Mouse (Mus musculus): Measurements from ENCODE around the gene 1700020A23Rik.

Gene 1700020A23Rik

DNA sequence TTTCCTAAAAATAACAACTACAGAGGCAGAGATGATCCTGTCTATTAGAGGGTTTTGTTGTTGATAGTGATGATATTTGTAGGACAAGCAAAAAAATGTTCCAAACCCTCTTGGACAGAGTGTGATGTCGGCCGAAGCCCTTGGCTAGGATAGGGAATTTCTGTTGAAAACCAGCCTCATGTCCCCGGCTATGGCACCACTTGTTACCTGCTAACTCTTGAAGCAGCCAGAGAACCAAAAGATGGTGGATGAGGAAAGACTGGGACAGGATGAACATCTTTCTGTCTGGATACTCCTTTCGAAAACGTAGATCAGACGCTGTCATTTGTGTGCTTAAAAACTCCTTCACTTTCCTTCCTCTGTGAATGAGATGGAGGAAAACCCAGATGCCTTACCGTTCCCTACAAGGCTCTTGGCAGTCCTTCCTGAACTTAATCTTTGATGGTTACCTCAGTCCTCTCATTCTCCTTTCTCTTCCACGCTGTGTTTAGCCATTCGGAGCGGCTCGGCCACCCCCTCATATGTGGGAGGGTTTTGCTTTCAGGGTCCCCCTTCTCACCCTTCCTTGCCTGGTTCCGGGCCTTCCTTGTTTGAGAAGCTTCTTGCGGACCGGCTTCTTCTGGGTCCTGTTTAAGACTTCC is 46.1 kb downstream of the 1700020A23Rik start:
- H3K9me3 ChIP-seq (ENCODE audit: low read length): no peaks in the 10 kb centered on the region
- peaks cover 17% of the 10 kb centered on the region for H3K4me1 ChIP-seq (replicated peaks; ENCODE audit: low read depth, low read length)
- peaks cover 37% of the 10 kb centered on the region for H3K27me3 ChIP-seq (ENCODE audit: insufficient read depth, low read length)
- no peaks in the 10 kb centered on the region for H3K36me3 ChIP-seq (ENCODE audit: insufficient read depth, low read length)
- TF ChIP-seq POU5F1 (IDR thresholded peaks at IDR 0.05; ENCODE audit: borderline replicate concordance, low read length) (no peak), CTCF (conservative IDR thresholded peaks at IDR 0.05; ENCODE audit: low read length) (no peak), NANOG (IDR thresholded peaks at IDR 0.05; ENCODE audit: borderline replicate concordance, low read length) (no peak)
- peak overlapping the region; percentile 90 for H3K4me3 ChIP-seq (replicated peaks; ENCODE audit: low read length)

GRCm38 (mm10) chr2:130451727-130452090 is 46.6 kb downstream of the 1700020A23Rik start:
- Histone ChIP-seq H3K27me3 (ENCODE audit: insufficient read depth, low read length) (peaks cover 37% of the 10 kb centered on the region), H3K36me3 (ENCODE audit: insufficient read depth, low read length) (no peaks in the 10 kb centered on the region), H3K4me1 (replicated peaks; ENCODE audit: low read depth, low read length) (peaks cover 17% of the 10 kb centered on the region), H3K4me3 (replicated peaks; ENCODE audit: low read length) (no peak overlapping the region), H3K9me3 (ENCODE audit: low read length) (no peaks in the 10 kb centered on the region)
- TF ChIP-seq CTCF (conservative IDR thresholded peaks at IDR 0.05; ENCODE audit: low read length) (no peak), POU5F1 (IDR thresholded peaks at IDR 0.05; ENCODE audit: borderline replicate concordance, low read length) (no peak), NANOG (IDR thresholded peaks at IDR 0.05; ENCODE audit: borderline replicate concordance, low read length) (no peak)

GRCm38 (mm10) chr2:130452266-130452665 is 47.2 kb downstream of the 1700020A23Rik start:
- TF ChIP-seq NANOG (IDR thresholded peaks at IDR 0.05; ENCODE audit: borderline replicate concordance, low read length) (no peak), POU5F1 (IDR thresholded peaks at IDR 0.05; ENCODE audit: borderline replicate concordance, low read length) (no peak), CTCF (conservative IDR thresholded peaks at IDR 0.05; ENCODE audit: low read length) (no peak)
- Histone ChIP-seq H3K4me1 (replicated peaks; ENCODE audit: low read depth, low read length) (peaks cover 17% of the 10 kb centered on the region), H3K27me3 (ENCODE audit: insufficient read depth, low read length) (peaks cover 37% of the 10 kb centered on the region), H3K36me3 (ENCODE audit: insufficient read depth, low read length) (no peaks in the 10 kb centered on the region), H3K4me3 (replicated peaks; ENCODE audit: low read length) (no peak overlapping the region), H3K9me3 (ENCODE audit: low read length) (no peaks in the 10 kb centered on the region)

- peaks cover 31% of the 10 kb centered on the region for H3K27me3 ChIP-seq (ENCODE audit: insufficient read depth, low read length)
- TF ChIP-seq NANOG (IDR thresholded peaks at IDR 0.05; ENCODE audit: borderline replicate concordance, low read length): no peak
- TF ChIP-seq CTCF (conservative IDR thresholded peaks at IDR 0.05; ENCODE audit: low read length): no peak
- TF ChIP-seq POU5F1 (IDR thresholded peaks at IDR 0.05; ENCODE audit: borderline replicate concordance, low read length): no peak
- no peaks in the 10 kb centered on the region for H3K9me3 ChIP-seq (ENCODE audit: low read length)
- peaks cover 17% of the 10 kb centered on the region for H3K4me1 ChIP-seq (replicated peaks; ENCODE audit: low read depth, low read length)
- H3K4me3 ChIP-seq (replicated peaks; ENCODE audit: low read length): no peak overlapping the region
- no peaks in the 10 kb centered on the region for H3K36me3 ChIP-seq (ENCODE audit: insufficient read depth, low read length)
Observed at GRCm38 (mm10) chr2:130453421-130453820, 48.4 kb downstream of the 1700020A23Rik start.

DNA sequence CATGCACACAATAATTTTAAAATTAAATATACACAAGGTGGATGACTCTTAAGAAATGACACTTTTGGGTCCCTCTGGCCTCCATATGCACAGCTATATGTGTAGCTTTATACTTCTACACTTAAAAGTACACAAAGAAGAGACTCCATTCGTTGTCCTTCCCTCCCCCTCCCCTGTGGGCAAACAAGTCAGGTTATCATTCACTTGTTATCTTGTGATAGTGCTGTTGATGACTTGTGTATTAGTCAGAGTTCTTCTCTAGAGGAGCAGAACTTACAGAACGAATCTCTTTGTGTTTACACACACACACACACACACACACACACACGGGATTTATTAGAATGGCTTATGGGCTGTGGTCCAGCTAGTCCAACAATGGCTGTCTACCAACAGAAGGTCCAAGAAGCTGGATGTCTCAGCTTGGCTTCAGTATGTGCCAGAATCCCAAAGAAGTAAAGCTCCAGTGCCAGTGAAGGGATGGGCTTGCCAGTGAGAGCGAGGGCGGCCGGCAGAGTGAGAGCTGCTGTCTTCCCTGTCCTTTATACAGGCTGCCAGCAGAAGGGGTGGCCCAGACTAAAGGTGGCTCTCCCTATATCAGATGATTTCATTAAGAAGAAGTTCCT is 49.8 kb downstream of the 1700020A23Rik start:
- H3K9me3 ChIP-seq (ENCODE audit: low read length): no peaks in the 10 kb centered on the region
- no peaks in the 10 kb centered on the region for H3K36me3 ChIP-seq (ENCODE audit: insufficient read depth, low read length)
- peaks cover 9% of the 10 kb centered on the region; the same call in 1 of the 2 replicates for H3K4me1 ChIP-seq (replicated peaks; ENCODE audit: low read depth, low read length)
- peaks cover 19% of the 10 kb centered on the region for H3K27me3 ChIP-seq (ENCODE audit: insufficient read depth, low read length)
- TF ChIP-seq CTCF (conservative IDR thresholded peaks at IDR 0.05; ENCODE audit: low read length) (no peak), POU5F1 (IDR thresholded peaks at IDR 0.05; ENCODE audit: borderline replicate concordance, low read length) (no peak), NANOG (IDR thresholded peaks at IDR 0.05; ENCODE audit: borderline replicate concordance, low read length) (no peak)
- no peak overlapping the region for H3K4me3 ChIP-seq (replicated peaks; ENCODE audit: low read length)
